Mouse (Mus musculus): ENCODE measurements around the gene Lck.

The Lck gene

DNA sequence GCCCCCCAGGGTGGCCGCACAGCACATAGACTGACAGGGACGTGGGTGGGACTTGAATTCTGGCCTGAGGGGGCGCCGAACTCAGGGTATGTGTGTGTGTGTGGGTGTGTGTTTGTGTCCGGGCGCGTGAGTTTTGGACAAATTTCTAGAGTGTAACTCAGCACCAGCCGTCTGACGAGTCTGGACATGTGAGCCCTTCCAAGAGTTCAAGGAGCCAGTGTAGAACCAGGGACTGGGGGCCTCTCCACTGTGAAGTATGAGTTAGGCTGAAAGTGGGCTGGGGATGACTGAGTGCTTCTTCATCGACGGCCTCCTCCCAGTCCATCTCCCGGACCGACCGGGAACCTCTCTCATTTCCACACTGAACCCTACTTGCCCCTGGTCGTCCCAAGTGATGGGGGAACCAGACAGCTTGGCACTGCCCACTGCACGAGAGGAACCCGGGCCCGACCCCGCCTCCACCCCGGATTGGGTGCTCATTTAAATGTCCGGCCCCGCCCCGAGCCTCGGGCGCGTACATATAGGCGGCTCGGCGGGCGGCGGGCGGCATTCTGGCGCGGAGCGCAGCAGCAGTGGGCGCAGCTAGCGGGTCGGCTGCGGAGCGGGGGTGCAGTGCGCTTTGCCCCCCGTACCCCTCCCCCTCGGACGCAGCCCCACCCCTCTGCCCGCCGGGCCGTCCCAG lies 60.2 kb downstream of the Lck start, which contains the start of gene Marcksl1:
Gene Marcksl1, plus strand, starts transcription at position 496 of the 682 bp plus-strand sequence.
- peak; percentile 91 for DNase-seq (ENCODE audit: low read depth, low spot score)
- Histone ChIP-seq H3K36me3 (ENCODE audit: control insufficient read depth, insufficient read depth, low read length, poor library complexity, severe bottlenecking) (peaks cover 5% of the 10 kb centered on the region), H3K27me3 (ENCODE audit: control insufficient read depth, insufficient read depth, low read length, poor library complexity, severe bottlenecking) (no peaks in the 10 kb centered on the region; the same call in 1 of the 2 replicates)

DNA sequence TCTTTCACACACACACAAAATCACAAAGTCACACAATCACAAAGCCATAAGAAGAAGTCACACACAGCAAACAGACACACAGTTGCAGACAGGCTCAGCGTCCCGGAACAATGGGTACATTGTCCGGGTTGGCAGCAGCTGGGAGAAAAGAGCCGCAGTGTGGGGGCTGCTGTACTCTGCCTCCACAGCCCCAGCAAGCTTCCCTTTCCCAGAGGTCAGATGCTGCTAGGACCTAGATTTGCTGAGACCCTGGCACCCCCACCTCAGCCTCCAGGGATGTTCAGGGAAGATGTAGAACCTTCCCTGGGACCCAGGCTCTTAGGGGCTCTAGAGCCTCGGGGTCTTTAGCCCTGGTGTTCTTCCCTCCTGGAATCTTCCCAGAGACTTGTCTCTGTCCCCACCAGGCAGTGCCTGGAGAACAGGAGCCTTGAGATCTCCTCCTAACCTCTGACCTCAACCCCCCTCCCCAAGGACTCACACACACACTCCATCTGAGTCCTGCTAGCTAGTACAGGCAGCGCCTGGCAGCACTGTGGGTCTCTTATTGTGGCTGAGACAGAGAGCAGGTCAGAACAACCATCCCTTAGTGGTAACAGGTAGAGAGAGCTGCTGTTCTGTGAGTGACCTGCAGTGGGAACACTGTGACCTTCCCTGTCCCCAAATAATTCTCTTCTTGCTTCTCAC lies 61.9 kb downstream of the Lck start:
- Histone ChIP-seq H3K36me3 (ENCODE audit: control insufficient read depth, insufficient read depth, low read length, poor library complexity, severe bottlenecking) (peaks cover under 1% of the 10 kb centered on the region), H3K27me3 (ENCODE audit: control insufficient read depth, insufficient read depth, low read length, poor library complexity, severe bottlenecking) (no peaks in the 10 kb centered on the region; the same call in 1 of the 2 replicates)
- DNase-seq (ENCODE audit: low read depth, low spot score): no peak

DNA sequence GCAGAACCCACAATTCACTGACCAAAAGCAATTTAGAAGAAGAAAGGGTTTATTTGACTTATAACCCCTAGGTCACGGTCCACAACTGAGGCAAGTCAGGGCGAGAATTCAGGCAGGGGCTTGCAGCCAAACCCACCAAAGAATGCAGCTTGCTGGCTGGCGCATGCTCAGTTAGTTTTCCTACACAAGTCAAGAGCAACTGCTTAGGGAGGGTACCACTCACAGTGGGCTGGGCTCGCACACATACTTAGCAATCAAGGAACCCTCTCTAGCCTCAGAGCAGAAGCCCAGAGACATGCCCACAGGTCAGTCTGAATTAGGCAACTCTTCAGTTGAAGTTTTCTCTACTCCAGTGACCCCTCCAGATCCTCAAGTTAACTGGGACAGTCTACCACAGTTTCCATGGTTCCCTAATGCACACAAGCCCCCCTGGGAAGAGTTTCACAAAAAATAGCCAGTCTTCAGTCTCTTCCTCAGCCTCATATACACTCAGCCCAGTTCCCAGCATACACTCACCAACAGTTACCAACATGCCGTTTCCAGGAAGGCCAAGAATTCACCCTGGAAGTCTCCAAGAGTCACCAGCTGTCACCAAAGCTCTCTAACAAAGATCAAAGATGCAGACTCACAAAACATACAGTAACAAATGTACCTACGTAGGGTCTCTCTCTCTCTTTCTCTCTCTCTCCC lies 62.6 kb downstream of the Lck start:
- H3K36me3 ChIP-seq (ENCODE audit: control insufficient read depth, insufficient read depth, low read length, poor library complexity, severe bottlenecking): no peaks in the 10 kb centered on the region
- no peaks in the 10 kb centered on the region; the same call in 1 of the 2 replicates for H3K27me3 ChIP-seq (ENCODE audit: control insufficient read depth, insufficient read depth, low read length, poor library complexity, severe bottlenecking)
- DNase-seq (ENCODE audit: low read depth, low spot score): no peak

DNA sequence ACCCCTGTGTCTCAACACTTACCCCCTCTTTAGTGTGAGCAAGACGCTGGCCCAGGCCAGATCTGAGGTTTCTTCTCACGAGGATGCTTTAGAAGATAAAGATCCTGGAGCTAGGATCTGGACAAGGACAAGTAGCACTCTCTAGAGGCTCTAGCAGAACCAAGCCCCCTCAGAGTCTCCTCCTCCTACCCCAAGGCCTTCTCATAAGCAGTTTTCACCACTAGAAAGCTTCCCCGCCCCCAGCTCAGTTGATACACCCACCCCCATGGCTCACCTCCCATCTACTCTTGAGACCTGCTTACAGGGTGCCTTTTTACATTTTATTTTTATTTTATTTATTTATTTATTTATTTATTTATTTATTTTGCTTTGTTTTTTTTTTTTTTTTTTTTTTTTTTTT lies 63.8 kb downstream of the Lck start:
- no peaks in the 10 kb centered on the region; the same call in 1 of the 2 replicates for H3K27me3 ChIP-seq (ENCODE audit: control insufficient read depth, insufficient read depth, low read length, poor library complexity, severe bottlenecking)
- H3K36me3 ChIP-seq (ENCODE audit: control insufficient read depth, insufficient read depth, low read length, poor library complexity, severe bottlenecking): no peaks in the 10 kb centered on the region
- DNase-seq (ENCODE audit: low read depth, low spot score): no peak

DNA sequence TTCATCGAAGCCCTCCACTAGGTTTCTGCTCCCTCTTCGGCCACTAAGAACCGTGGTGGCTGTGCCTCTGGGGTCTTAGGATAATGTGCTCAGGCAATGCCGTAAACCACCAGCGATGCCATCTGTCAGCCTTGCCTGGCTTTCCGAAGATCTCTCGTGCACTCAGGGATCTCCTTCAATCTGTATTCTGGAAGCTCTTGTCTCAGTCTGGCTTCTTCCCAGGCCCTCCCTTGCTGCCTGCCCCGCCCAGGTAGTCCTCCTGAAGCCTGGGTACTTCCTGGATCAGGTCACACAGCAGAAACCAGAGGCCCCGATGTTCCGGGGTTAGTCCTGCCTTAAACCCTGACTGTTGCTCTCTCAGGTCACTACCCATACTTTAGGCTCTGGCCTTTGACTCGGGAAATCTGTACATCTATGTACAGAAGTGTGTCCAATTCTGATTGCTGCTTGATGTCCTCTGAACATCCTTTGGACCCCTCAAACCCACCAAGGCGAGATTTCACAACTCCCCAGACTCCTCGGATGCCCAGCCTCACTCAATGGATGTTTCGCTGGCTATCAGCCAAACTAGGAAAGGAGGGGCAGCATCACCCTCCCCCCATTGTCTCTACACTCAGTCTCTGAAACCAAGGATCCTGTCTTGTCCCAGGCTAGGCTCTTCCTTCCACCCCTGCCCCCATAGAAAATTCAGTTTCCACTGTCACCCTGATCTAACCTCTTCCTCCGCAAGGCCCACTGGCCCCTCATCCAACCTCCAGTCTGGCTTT lies 64.4 kb downstream of the Lck start:
- Histone ChIP-seq H3K27me3 (ENCODE audit: control insufficient read depth, insufficient read depth, low read length, poor library complexity, severe bottlenecking) (no peaks in the 10 kb centered on the region; the same call in 1 of the 2 replicates), H3K36me3 (ENCODE audit: control insufficient read depth, insufficient read depth, low read length, poor library complexity, severe bottlenecking) (no peaks in the 10 kb centered on the region)
- DNase-seq (ENCODE audit: low read depth, low spot score): no peak

DNA sequence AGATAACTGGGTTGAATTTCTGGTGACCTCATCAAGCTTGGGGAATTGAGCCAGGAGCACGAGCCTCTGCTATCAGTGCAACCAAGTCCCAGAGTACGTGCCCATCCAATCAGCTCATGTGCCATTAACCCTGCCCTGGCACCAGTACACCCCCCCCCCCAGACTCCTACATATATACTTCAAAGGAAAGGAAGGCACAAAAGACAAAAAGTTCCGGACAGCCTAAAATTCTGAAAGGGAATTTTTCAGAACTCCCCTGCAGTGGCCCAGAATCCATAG lies 65.3 kb downstream of the Lck start:
- Histone ChIP-seq H3K36me3 (ENCODE audit: control insufficient read depth, insufficient read depth, low read length, poor library complexity, severe bottlenecking) (no peaks in the 10 kb centered on the region), H3K27me3 (ENCODE audit: control insufficient read depth, insufficient read depth, low read length, poor library complexity, severe bottlenecking) (no peaks in the 10 kb centered on the region)
- no peak for DNase-seq (ENCODE audit: low read depth, low spot score)

DNA sequence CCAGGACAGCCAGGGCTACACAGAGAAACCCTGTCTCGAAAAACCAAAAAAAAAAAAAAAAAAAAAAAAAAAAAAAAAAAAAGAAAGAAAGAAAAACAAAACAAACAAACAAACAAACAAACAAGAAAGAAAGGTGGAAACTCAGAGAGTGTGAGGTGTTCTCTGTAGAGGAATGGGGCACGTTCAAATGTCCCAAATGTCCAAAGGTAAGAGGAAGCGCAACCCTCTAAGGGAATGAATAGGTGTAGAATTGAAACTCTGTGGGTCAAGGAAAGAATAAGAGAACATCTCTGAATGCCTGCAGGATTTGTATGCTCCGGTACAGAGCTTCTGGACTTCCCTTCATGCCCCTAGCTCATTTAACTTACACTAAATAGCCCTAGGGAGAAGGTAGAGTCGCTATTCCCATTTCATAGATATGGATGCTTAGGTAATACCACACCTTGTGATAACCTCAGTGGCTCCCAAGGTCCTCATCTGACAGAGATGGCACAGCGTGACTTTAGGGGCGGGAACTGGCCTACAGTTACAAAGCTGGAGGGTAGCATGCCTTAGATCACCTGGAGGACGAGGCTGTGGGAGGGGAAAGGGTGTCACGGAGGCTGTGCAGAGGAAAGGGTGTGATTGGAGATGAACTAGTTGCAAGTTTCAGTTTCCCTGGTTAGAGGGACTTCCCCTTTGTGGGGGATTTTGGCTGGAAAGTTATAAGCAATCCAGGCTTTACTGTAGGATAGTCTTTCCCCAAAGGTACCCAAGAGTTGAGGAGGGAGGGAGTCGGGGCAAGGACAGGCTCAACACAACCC lies 65.8 kb downstream of the Lck start:
- DNase-seq (ENCODE audit: low read depth, low spot score): peak; percentile 68
- no peaks in the 10 kb centered on the region for H3K27me3 ChIP-seq (ENCODE audit: control insufficient read depth, insufficient read depth, low read length, poor library complexity, severe bottlenecking)

DNA sequence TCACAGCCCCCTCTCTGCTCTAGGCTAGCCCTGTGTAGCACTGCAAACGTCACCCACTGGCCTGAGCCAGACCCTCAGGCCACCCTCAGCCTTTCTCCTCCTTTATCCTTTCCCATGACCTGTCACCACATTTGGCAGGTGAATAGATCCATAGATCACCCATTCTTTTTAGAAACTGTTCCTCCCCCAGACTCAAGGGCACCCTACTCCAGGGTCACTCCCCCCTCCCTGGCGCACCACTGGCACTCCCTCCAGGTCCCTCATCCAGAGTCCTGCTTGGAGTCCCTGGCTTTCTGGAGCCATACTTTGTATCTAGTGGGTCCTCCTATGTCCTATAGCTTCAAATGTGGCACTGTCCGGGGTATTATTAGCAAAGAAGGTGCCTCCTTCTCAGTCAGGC lies 67.9 kb downstream of the Lck start:
- Histone ChIP-seq H3K27me3 (ENCODE audit: control insufficient read depth, insufficient read depth, low read length, poor library complexity, severe bottlenecking) (no peaks in the 10 kb centered on the region), H3K36me3 (ENCODE audit: control insufficient read depth, insufficient read depth, low read length, poor library complexity, severe bottlenecking) (no peaks in the 10 kb centered on the region)
- no peak for DNase-seq (ENCODE audit: low read depth, low spot score)

More for the DNA sequence above, 65.8 kb downstream of the Lck start:
- no peaks in the 10 kb centered on the region for H3K36me3 ChIP-seq (ENCODE audit: control insufficient read depth, insufficient read depth, low read length, poor library complexity, severe bottlenecking)

DNA sequence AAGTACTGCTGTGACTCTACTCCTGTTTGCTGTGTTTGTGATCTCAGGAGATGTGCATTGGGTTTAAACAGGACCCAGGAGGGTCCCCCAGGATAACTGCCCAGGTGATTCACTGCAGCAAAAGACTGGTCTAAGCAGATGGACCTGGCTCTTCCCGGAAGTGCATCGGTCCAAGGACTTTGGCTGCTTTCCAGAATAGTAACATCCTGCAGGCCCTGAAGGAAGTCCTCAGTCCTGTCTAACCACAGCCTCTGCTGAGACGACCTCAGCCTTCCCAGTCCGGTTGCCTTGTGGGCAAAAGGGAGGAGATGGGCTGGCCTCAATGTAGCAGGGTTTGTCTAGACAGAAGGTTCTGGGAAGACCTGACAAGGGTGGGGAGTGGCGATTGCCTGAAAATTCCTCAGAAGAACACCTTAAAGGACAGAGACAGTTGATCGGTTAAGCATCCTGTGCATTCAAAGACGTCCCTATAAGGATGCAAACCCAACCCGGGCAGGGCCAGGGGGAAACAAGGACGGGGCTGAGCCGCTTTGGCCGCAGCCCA lies 70.5 kb downstream of the Lck start:
- no peak for DNase-seq (ENCODE audit: low read depth, low spot score)
- Histone ChIP-seq H3K27me3 (ENCODE audit: control insufficient read depth, insufficient read depth, low read length, poor library complexity, severe bottlenecking) (no peaks in the 10 kb centered on the region), H3K36me3 (ENCODE audit: control insufficient read depth, insufficient read depth, low read length, poor library complexity, severe bottlenecking) (no peaks in the 10 kb centered on the region)

DNA sequence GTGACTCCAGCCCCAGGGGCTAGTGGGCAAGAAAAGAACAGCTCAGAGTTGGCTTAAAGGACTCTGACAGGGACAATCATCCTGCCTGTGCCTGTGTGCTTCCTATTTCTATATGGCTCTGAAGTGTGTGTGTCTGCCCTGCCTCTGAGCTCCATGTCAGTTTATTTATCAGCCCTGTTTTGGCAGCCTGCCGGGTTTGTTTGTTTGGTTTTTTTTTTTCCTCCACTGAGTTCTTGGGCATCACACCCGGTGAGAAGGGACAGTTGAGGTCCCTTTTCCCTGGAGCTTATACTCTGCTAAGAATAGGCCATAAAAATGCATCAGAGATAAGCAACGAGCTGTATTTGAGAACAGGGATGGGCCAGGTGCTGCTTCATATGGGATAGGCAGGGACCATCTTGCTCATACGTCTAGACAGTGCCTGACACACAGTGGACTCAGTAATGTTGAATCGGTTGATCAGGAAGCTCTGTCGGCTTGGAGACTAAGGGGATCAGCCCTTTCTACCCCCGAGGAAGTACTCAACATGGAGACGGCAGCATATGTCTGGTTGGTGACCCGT lies 71.0 kb downstream of the Lck start:
- Histone ChIP-seq H3K27me3 (ENCODE audit: control insufficient read depth, insufficient read depth, low read length, poor library complexity, severe bottlenecking) (no peaks in the 10 kb centered on the region), H3K36me3 (ENCODE audit: control insufficient read depth, insufficient read depth, low read length, poor library complexity, severe bottlenecking) (no peaks in the 10 kb centered on the region)
- no peak for DNase-seq (ENCODE audit: low read depth, low spot score)

DNA sequence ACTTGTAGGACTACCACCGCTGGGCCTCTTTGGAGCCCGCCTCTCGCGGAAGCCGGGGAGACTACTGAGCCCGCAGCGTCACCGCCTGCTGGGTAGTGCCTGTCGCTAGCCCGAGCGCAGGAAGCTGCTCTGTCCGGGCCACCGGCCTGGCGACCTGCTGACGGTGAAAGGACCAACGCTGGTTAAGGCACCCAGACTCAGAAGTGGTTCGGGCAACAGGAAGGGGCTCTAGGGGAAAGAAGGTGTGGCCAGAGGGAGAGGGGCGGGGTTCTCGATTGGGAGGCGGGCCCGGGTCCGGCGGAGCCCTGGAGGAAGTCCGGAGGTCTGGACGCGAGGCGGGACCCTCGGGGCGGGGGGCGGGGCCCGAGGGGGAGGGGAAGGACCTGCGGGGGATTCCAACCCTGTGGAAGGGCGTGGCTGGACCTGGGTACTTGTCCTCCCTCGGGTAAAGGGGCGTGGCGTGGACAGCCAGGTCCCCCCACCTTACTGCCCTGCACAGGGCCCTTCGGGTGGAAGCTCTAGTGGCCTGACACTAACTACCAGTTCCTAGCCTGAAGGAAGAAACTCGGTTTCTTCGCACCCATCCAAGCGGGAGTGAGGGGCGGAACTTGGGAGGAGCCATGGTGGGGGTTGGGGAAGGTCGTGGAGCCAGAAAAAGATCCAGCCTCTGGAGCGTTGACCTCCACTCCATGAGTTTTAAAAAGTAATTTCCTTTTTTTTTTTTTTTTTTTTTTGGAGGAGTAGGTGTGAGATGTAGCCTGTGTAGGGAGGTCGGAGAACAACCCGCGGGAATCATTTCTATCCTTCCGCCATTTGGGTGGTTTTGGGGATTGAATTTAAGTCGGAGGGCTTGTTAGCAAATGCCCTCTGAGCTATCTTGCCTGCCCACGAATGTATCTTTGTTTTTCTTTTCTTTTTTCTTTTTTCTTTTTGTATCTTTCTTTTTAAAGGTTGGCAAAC lies 72.6 kb downstream of the Lck start:
- Histone ChIP-seq H3K27me3 (ENCODE audit: control insufficient read depth, insufficient read depth, low read length, poor library complexity, severe bottlenecking) (no peaks in the 10 kb centered on the region), H3K36me3 (ENCODE audit: control insufficient read depth, insufficient read depth, low read length, poor library complexity, severe bottlenecking) (no peaks in the 10 kb centered on the region)
- peak; percentile 90 for DNase-seq (ENCODE audit: low read depth, low spot score)

DNA sequence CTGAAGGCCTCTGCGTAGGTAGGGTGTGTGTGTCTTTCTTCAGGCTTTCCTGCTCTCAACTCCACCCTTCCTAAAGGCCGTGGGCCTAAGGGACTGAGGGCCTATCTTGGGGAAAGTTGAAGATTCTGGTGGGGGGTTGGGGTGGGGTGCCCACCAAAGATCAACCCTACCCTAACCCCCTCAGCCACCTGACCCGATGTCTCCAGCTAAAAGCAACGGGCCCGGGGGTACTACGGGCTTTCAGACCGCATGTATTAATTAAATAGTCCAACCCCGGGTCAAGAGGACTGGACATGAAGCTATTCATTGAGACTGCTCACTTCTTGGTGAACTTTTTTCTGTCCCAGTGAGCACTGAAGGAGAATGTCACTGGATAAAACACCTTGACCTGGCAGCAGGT lies 73.4 kb downstream of the Lck start:
- H3K27me3 ChIP-seq (ENCODE audit: control insufficient read depth, insufficient read depth, low read length, poor library complexity, severe bottlenecking): no peaks in the 10 kb centered on the region
- no peak for DNase-seq (ENCODE audit: low read depth, low spot score)
- no peaks in the 10 kb centered on the region for H3K36me3 ChIP-seq (ENCODE audit: control insufficient read depth, insufficient read depth, low read length, poor library complexity, severe bottlenecking)

DNA sequence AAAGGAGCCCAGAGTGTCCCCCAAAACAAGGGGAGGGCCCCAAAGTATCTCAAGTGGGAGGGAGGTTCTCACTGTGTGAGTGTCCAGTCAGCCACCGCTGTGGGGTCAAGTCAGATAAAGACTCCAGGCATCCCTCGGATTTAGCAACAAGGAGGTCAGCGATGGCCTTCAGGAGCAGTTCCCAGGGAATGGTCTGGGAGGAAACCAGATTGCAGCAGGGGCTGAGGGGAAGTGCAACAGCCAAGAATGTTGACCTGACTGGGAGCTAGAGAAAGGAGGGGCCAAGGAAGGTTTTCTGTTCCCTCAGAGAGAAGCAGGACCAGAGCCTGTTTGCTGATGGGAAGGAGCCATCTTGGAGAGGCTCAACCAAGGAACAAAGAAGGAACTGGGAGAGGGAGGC lies 74.5 kb downstream of the Lck start:
- Histone ChIP-seq H3K27me3 (ENCODE audit: control insufficient read depth, insufficient read depth, low read length, poor library complexity, severe bottlenecking) (no peaks in the 10 kb centered on the region), H3K36me3 (ENCODE audit: control insufficient read depth, insufficient read depth, low read length, poor library complexity, severe bottlenecking) (no peaks in the 10 kb centered on the region)
- DNase-seq (ENCODE audit: low read depth, low spot score): no peak

All from splenic B cell, adult 2 months (primary cell).